Mouse (Mus musculus) v-Abl transformed pro-B cells (cell line): ENCODE measurements around the gene Agpat4.

Source experiments
- in situ Hi-C, 2 experiments: fragments of 400-800 bp; cut with MboI; formaldehyde crosslinking; loops; one replicate each; pipeline ENCODE4 v1.15.1; 2025; ENCODE audit not compliant: unreplicated experiment in 2 of 2

The Agpat4 gene

DNA sequence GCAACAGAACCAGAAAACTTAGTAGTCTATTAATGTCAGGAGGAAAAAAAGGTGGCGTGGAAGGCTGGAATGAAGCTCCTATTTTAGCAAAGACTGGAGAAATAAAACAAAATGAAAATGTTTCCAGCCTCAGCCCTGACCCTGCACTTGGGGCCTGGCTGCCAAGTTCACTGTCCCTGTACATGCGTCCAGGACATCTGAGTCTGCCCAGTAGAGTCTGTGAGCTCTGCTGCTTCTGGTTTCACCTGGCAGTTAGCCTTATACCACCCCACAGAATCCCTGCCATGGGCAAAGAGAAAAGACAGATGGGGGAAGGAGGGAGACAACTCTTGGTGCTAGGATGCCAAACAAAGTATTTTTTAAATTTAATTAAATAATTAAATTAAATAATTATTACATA lies 38.7 kb downstream of the Agpat4 start:
- in situ Hi-C loops, result loop anchor here (5.0 to 10.0 kb wide), 3 partner anchors 40 to 110 kb away; partner anchors contain the start of gene Agpat4 (in 1 of the 2)

- in situ Hi-C loops, result loop anchor here (5.0 to 10.0 kb wide), 6 partner anchors 37 to 148 kb away; partner anchors contain the start of gene Agpat4 (in 1 of the 2)
Observed at GRCm38 (mm10) chr17:12159187-12160060, 40.9 kb downstream of the Agpat4 start.

- in situ Hi-C loops, result loop anchor here (5.0 kb wide), 3 partner anchors 38 to 147 kb away; no protein-coding TSS in a partner anchor
Observed at GRCm38 (mm10) chr17:12160061-12160421, 41.5 kb downstream of the Agpat4 start.

- in situ Hi-C loops, result loop anchor here (5.0 kb wide), 3 partner anchors 38 to 147 kb away; no protein-coding TSS in a partner anchor
Observed at GRCm38 (mm10) chr17:12160540-12160939, 42.0 kb downstream of the Agpat4 start.

- in situ Hi-C loops, result loop anchor here (5.0 kb wide), 3 partner anchors 39 to 146 kb away; no protein-coding TSS in a partner anchor
Observed at GRCm38 (mm10) chr17:12160984-12161764, 42.7 kb downstream of the Agpat4 start.

GRCm38 (mm10) chr17:12161877-12162276 lies 43.4 kb downstream of the Agpat4 start:
- in situ Hi-C loops, result loop anchor here (5.0 kb wide), 3 partner anchors 40 to 145 kb away; no protein-coding TSS in a partner anchor

DNA sequence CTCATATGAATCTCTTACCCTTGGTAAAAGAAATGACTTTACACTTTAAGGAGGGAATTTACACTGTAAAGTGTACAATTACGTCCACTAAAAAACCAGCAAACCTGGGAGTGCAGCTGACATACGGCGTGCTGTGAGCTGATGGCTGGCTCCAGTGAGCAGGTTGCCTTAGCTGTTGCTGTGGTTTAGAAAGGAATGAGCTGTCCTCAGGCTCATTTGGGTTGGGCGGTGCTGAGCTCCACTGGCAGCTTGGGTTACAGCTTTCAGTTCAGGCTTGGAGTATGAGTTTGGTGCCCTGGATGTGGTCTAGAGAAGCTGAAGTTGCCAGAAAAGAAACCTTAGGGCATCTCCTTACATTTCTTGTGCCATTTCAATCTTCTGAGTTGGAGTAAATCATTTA lies 44.3 kb downstream of the Agpat4 start:
- in situ Hi-C loops, result loop anchor here (5.0 kb wide), 3 partner anchors 41 to 144 kb away; no protein-coding TSS in a partner anchor

DNA sequence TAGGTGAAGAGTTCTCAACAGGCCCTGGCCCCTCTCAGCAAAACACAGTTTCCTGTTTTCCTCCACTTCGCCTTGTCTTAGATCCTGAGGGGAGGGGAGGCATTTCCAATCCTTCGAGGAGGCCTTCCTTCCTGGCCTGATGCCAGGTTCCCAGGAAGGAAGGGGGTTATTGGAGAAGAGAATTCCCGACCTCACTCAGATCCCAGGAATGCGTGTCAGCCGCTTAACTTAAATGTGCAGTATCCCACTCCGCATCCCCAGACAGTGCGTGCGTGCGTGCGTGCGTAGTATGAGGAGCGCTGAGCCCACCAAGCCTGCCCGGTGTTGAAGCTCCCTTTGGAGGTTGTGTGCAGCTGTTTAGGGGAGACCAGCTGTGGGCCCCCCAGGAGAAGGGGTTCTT lies 44.9 kb downstream of the Agpat4 start:
- in situ Hi-C loops, result loop anchor here (5.0 kb wide), 3 partner anchors 41 to 144 kb away; no protein-coding TSS in a partner anchor

DNA sequence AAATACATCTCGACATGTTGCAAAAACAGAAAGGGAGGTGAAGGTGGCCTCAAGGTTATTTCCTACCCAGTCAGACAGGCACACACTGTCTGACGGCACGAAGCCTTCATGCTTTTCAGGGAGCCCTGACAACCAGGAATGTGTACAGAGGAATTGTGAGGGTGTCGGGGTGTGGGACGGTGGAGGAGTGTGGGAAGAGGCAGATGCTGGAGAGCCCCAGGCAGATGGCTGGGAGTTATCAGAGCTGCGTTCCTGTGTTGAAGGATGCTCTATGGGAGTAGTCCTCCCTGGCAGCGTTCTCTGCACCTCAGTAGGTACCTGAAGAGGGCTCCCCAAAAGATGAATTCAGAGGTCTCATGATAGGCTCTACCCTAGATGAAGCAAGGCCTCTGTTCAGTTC lies 45.4 kb downstream of the Agpat4 start:
- in situ Hi-C loops, result loop anchor here (5.0 kb wide), 3 partner anchors 42 to 143 kb away; no protein-coding TSS in a partner anchor

GRCm38 (mm10) chr17:12164507-12164906 lies 46.0 kb downstream of the Agpat4 start:
- in situ Hi-C loops, result loop anchor here (5.0 kb wide), 3 partner anchors 42 to 143 kb away; no protein-coding TSS in a partner anchor

GRCm38 (mm10) chr17:12165009-12165695 lies 46.6 kb downstream of the Agpat4 start:
- in situ Hi-C loops, result no loop called here

DNA sequence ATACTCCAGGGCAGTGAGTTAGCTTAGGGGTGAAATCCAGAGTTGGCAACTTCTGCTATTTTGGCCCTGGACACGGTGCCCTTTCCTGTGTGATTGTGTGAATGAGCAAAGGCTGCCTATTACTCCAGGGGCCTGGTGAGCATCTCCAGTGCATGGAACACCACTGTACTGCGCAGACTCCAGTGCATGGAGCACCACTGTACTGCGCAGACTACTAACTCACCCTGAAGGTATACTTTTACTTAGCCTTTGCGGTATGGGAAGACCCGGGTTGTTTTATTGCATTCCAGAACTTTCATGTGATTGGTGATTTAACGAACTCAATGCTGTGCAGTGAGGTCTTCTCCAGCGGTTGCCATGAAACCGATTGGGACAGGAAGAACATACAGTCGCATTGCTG lies 47.2 kb downstream of the Agpat4 start:
- in situ Hi-C loops, result no loop called here

- in situ Hi-C loops, result no loop called here
Observed at GRCm38 (mm10) chr17:12168536-12168935, 50.0 kb downstream of the Agpat4 start.

DNA sequence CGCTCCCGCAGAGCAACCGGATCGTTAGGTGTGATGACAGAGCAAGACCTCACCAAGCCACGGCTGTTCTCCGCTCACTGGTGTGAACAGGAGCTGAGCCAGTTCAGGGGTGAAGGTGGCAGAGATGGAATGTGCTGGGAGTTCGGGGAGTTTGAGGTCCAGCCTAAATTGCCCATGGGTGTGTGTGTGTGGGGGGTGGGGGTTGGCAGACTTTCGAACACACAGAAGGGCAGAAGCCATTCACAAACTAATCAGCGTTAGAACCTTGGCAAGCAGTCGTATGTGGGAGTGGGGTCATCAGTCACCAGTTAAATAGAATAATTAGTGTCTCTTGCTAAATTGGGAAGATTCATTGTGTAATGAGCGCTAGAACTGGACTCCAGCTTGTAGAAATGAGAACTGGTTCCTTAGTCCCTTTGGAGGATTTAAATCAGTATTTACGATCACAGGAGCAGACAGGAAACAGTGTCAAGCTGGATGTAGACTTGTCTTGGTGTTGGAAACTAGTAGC lies 50.9 kb downstream of the Agpat4 start:
- in situ Hi-C loops, result no loop called here

GRCm38 (mm10) chr17:12170791-12171497 lies 52.4 kb downstream of the Agpat4 start:
- in situ Hi-C loops, result no loop called here

DNA sequence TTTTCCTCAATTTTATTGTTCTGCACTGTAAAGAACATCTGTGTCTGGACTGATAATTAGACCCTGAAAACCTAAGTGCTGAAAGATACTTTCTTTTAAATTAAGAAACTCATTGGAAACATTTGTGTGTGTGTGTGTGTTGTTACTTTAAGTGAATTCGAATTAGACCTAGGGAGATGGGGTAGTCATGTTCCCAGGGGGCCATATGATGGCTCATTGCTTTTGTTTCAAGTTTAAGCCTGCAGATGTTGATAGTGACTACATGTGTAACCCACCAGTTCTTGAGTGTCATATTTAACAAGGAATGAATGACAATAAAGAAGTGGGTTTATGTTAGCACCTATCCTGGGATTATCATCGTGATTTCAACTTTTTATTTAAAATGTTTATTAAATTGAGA lies 53.2 kb downstream of the Agpat4 start:
- in situ Hi-C loops, result no loop called here

DNA sequence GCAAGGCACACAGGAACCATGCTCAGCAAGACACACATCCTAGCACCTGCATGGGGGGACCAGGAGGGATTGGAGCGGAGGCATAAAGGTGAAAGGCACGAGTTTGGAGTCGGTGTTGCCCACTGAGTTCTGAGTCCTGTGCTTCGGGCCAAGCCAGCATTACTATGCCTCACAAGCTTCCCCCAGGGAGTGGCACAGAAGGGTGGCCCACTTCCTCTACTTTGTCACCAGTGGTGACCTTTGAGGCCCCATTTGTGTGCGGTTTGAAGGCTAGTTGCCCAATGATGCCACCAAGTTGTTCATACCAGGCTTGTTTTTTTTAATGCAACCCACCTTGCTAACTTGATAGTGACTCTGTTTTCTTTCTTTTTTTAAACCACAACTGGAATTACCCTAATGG lies 55.7 kb downstream of the Agpat4 start:
- in situ Hi-C loops, result no loop called here

- in situ Hi-C loops, result no loop called here
Observed at GRCm38 (mm10) chr17:12174896-12175295, 56.4 kb downstream of the Agpat4 start.

GRCm38 (mm10) chr17:12175626-12176025 lies 57.1 kb downstream of the Agpat4 start:
- in situ Hi-C loops, result no loop called here
